Mouse (Mus musculus): Measurements from ENCODE around the gene Pcdh7. TPM values are rescaled to one million over a fixed set of nuclear protein-coding genes. Genes with fewer than 3 reads are reported as not detected.

The Pcdh7 gene
- polyA plus RNA-seq, 1 experiment, result 4.4 TPM

DNA sequence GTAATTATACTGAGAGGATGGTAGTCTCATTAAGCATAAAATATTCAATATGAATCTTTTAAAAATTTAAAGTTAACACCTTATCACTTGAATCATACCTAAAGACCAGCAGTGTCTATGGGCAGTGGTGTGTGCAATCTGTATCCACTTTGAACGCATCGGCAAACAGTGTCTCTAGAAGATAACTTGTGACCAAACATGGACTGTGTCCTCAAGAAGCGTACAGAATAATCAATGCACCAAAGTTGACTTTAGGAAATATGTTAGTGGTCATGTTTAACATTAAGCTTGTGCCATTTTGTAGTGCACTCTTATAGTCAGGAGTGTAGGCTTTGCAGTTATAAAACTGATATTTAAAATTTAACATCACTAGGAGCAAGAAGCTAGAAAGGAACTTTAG is 110.7 kb downstream of the Pcdh7 start:
- TF ChIP-seq CTCF (IDR thresholded peaks at IDR 0.05; ENCODE audit: extremely low read depth, insufficient read length, insufficient replicate concordance, low read depth, low read length), result no peak
- no peak for TF ChIP-seq POLR2A (IDR thresholded peaks at IDR 0.05; ENCODE audit: low read depth, low read length)
- WGBS, result 62% methylated on average over 3 of the region's 3 CpGs
- no peaks in the 10 kb centered on the region for H3K4me1 ChIP-seq (ENCODE audit: control insufficient read depth, insufficient read depth, insufficient read length, low read length)

DNA sequence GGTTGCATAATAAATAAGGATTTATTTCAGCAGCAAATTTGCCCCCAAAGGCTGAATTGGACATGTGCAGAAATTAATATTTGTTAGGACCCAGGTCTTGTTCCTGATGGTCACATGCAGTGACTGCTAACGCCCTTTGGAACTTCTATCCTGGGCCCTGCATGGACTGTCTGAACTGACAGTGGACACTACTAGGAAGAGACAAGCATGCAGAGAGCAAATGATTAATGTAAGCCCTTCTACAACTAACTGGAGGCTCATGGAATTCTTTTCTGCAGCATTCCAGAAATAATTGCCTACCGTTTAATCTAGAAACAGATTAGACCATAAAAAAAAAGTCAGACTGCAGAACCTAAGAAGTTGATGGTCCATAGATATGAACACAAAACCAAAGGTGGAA is 119.4 kb downstream of the Pcdh7 start:
- H3K27me3 ChIP-seq (ENCODE audit: control insufficient read depth, insufficient read depth, low read length), result no peaks in the 10 kb centered on the region
- TF ChIP-seq CTCF (IDR thresholded peaks at IDR 0.05; ENCODE audit: extremely low read depth, insufficient read length, insufficient replicate concordance, low read depth, low read length), result no peak
- no peak for TF ChIP-seq POLR2A (IDR thresholded peaks at IDR 0.05; ENCODE audit: low read depth, low read length)
- WGBS, result 45% methylated on average over 2 of the region's 2 CpGs
- H3K4me1 ChIP-seq (ENCODE audit: control insufficient read depth, insufficient read depth, insufficient read length, low read length), result no peaks in the 10 kb centered on the region
- H3K4me3 ChIP-seq (ENCODE audit: low read depth, low read length), result no peak overlapping the region
- H3K36me3 ChIP-seq (ENCODE audit: control insufficient read depth, insufficient read depth, low read length), result no peaks in the 10 kb centered on the region
- H3K27ac ChIP-seq (ENCODE audit: insufficient read depth, low read depth, low read length), result no peak overlapping the region

More for the DNA sequence above, 110.7 kb downstream of the Pcdh7 start:
- H3K27me3 ChIP-seq (ENCODE audit: control insufficient read depth, insufficient read depth, low read length), result no peaks in the 10 kb centered on the region
- no peak overlapping the region for H3K27ac ChIP-seq (ENCODE audit: insufficient read depth, low read depth, low read length)
- no peak overlapping the region for H3K4me3 ChIP-seq (ENCODE audit: low read depth, low read length)
- H3K36me3 ChIP-seq (ENCODE audit: control insufficient read depth, insufficient read depth, low read length), result no peaks in the 10 kb centered on the region

- H3K27me3 ChIP-seq (ENCODE audit: control insufficient read depth, insufficient read depth, low read length), result no peaks in the 10 kb centered on the region
- H3K4me1 ChIP-seq (ENCODE audit: control insufficient read depth, insufficient read depth, insufficient read length, low read length), result no peaks in the 10 kb centered on the region
- TF ChIP-seq POLR2A (IDR thresholded peaks at IDR 0.05; ENCODE audit: low read depth, low read length) (no peak), CTCF (IDR thresholded peaks at IDR 0.05; ENCODE audit: extremely low read depth, insufficient read length, insufficient replicate concordance, low read depth, low read length) (no peak)
- H3K36me3 ChIP-seq (ENCODE audit: control insufficient read depth, insufficient read depth, low read length), result no peaks in the 10 kb centered on the region
- H3K27ac ChIP-seq (ENCODE audit: insufficient read depth, low read depth, low read length), result no peak overlapping the region
- 65% methylated on average over 5 of the region's 5 CpGs for WGBS
- H3K4me3 ChIP-seq (ENCODE audit: low read depth, low read length), result no peak overlapping the region
These were observed 123.8 kb downstream of the Pcdh7 start for GRCm38 (mm10) chr5:57841357-57842119.

GRCm38 (mm10) chr5:57847500-57847899 is 129.7 kb downstream of the Pcdh7 start:
- TF ChIP-seq POLR2A (IDR thresholded peaks at IDR 0.05; ENCODE audit: low read depth, low read length) (no peak), CTCF (IDR thresholded peaks at IDR 0.05; ENCODE audit: extremely low read depth, insufficient read length, insufficient replicate concordance, low read depth, low read length) (no peak)
- Histone ChIP-seq H3K4me3 (ENCODE audit: low read depth, low read length) (no peak overlapping the region), H3K36me3 (ENCODE audit: control insufficient read depth, insufficient read depth, low read length) (no peaks in the 10 kb centered on the region), H3K27ac (ENCODE audit: insufficient read depth, low read depth, low read length) (no peak overlapping the region), H3K27me3 (ENCODE audit: control insufficient read depth, insufficient read depth, low read length) (no peaks in the 10 kb centered on the region), H3K4me1 (ENCODE audit: control insufficient read depth, insufficient read depth, insufficient read length, low read length) (no peaks in the 10 kb centered on the region)
- 55% methylated on average over 3 of the region's 3 CpGs for WGBS

DNA sequence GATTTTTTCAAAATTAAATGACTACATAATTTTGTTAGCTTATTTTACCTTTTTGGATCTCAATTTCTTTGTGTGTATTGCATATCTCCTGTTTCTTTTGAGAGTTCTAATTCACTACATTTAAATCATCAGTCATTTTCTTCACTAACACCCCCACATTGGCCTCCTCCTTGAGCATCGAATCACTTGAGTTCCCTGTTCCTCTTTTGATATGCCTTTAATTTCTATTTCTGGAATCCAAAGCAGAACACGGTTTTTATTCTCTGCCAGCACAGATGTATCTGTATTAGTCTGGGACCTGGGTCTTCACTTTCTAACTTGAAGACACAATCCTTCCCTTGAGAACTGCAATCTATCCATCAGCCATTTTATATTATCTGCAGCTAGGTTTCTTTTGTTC is 132.3 kb downstream of the Pcdh7 start:
- Histone ChIP-seq H3K4me1 (ENCODE audit: control insufficient read depth, insufficient read depth, insufficient read length, low read length) (no peaks in the 10 kb centered on the region), H3K4me3 (ENCODE audit: low read depth, low read length) (no peak overlapping the region), H3K27ac (ENCODE audit: insufficient read depth, low read depth, low read length) (no peak overlapping the region), H3K36me3 (ENCODE audit: control insufficient read depth, insufficient read depth, low read length) (no peaks in the 10 kb centered on the region), H3K27me3 (ENCODE audit: control insufficient read depth, insufficient read depth, low read length) (no peaks in the 10 kb centered on the region)
- TF ChIP-seq CTCF (IDR thresholded peaks at IDR 0.05; ENCODE audit: extremely low read depth, insufficient read length, insufficient replicate concordance, low read depth, low read length) (no peak), POLR2A (IDR thresholded peaks at IDR 0.05; ENCODE audit: low read depth, low read length) (no peak)
- 74% methylated on average over 2 of the region's 2 CpGs for WGBS

DNA sequence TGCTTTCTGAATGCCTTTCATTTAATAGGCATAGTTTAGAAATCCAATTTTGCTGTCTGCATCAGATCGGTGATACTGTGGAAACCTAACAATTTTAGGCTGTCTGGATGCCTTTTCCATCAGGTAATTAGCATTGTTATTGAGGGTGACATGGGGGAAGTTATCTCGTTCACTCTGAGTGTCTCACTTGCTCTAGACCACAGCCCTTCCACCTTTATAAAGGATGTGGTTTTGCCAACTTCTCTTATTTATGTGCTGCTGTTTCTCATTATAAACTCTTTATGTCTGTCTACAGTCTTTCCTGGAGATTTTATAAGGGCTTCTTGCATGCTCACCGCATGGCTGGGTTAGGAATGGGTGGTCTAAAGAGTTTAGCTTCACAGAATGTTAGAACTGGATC is 139.5 kb downstream of the Pcdh7 start:
- Histone ChIP-seq H3K27me3 (ENCODE audit: control insufficient read depth, insufficient read depth, low read length) (no peaks in the 10 kb centered on the region), H3K27ac (ENCODE audit: insufficient read depth, low read depth, low read length) (no peak overlapping the region), H3K4me3 (ENCODE audit: low read depth, low read length) (no peak overlapping the region), H3K36me3 (ENCODE audit: control insufficient read depth, insufficient read depth, low read length) (no peaks in the 10 kb centered on the region), H3K4me1 (ENCODE audit: control insufficient read depth, insufficient read depth, insufficient read length, low read length) (no peaks in the 10 kb centered on the region)
- 72% methylated on average over 3 of the region's 3 CpGs for WGBS
- TF ChIP-seq CTCF (IDR thresholded peaks at IDR 0.05; ENCODE audit: extremely low read depth, insufficient read length, insufficient replicate concordance, low read depth, low read length) (no peak), POLR2A (IDR thresholded peaks at IDR 0.05; ENCODE audit: low read depth, low read length) (no peak)

DNA sequence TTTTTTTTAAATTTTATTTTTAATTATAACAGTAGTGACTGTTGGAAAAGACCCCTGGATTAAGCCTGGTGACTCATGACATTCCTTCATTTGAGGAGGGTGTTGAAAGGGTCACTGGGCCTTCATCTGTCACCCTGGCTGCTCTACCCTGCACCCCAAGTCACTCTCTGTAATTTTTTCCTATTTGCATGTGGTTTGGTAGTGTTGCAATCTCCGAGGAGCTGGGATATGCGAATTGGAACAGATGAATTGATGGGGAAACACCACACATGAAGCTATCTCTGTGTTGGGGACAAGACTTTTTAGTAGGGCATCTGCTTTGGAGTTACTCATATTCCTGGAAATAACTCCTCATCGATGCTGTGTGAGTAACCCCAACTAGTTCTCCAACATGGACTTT is 146.5 kb downstream of the Pcdh7 start:
- 76% methylated on average over 3 of the region's 3 CpGs for WGBS

More for the DNA sequence above, 146.5 kb downstream of the Pcdh7 start:
- H3K4me3 ChIP-seq (ENCODE audit: low read depth, low read length), result no peak overlapping the region
- H3K27me3 ChIP-seq (ENCODE audit: control insufficient read depth, insufficient read depth, low read length), result no peaks in the 10 kb centered on the region
- TF ChIP-seq CTCF (IDR thresholded peaks at IDR 0.05; ENCODE audit: extremely low read depth, insufficient read length, insufficient replicate concordance, low read depth, low read length) (no peak), POLR2A (IDR thresholded peaks at IDR 0.05; ENCODE audit: low read depth, low read length) (no peak)
- no peaks in the 10 kb centered on the region for H3K4me1 ChIP-seq (ENCODE audit: control insufficient read depth, insufficient read depth, insufficient read length, low read length)
- no peak overlapping the region for H3K27ac ChIP-seq (ENCODE audit: insufficient read depth, low read depth, low read length)
- no peaks in the 10 kb centered on the region for H3K36me3 ChIP-seq (ENCODE audit: control insufficient read depth, insufficient read depth, low read length)

Measured in small intestine, adult 2 months (tissue).